Mouse (Mus musculus): ENCODE results near the gene Nup210. TPM values are rescaled to one million over a fixed set of nuclear protein-coding genes. Genes with fewer than 3 reads are reported as not detected.

Gene Nup210
- polyA plus RNA-seq, 1 experiment from 2014 or later: 32.7 TPM

- H3K9me3 ChIP-seq: no peaks in the 10 kb centered on the region
- 18% methylated on average over 4 of the region's 4 CpGs for WGBS
- peaks cover 7% of the 10 kb centered on the region; the same call in 1 of the 2 replicates for H3K27me3 ChIP-seq
- ATAC-seq (ENCODE audit: low FRiP score): peak; percentile 0; the same call in 1 of the 2 replicates
- H3K9ac ChIP-seq: no peak overlapping the region; the same call in 1 of the 2 replicates
- H3K27ac ChIP-seq: 0 out of 2 replicates have a peak overlapping the region, but pooled peaks have one; percentile 56
- peaks cover 8% of the 10 kb centered on the region; the same call in 1 of the 2 replicates for H3K36me3 ChIP-seq (replicated peaks)
- H3K4me3 ChIP-seq (replicated peaks): peak overlapping the region; percentile 71; the same call in 1 of the 2 replicates
- peaks cover 73% of the 10 kb centered on the region for H3K4me1 ChIP-seq
- H3K4me2 ChIP-seq: peak overlapping the region; percentile 83
Observed at GRCm38 (mm10) chr6:91156062-91156461, 39.4 kb upstream of the Nup210 start.

- no peak overlapping the region for H3K9ac ChIP-seq
- peaks cover 8% of the 10 kb centered on the region; the same call in 1 of the 2 replicates for H3K36me3 ChIP-seq (replicated peaks)
- WGBS: 87% methylated on average over 3 of the region's 3 CpGs
- H3K4me2 ChIP-seq: no peak overlapping the region
- peaks cover 7% of the 10 kb centered on the region; the same call in 1 of the 2 replicates for H3K27me3 ChIP-seq
- no peak overlapping the region for H3K4me3 ChIP-seq (replicated peaks)
- peaks cover 65% of the 10 kb centered on the region for H3K4me1 ChIP-seq
- no peak for ATAC-seq (ENCODE audit: low FRiP score)
- H3K9me3 ChIP-seq: no peaks in the 10 kb centered on the region
- 0 out of 2 replicates have a peak overlapping the region, but pooled peaks have one; percentile 13 for H3K27ac ChIP-seq
Observed at GRCm38 (mm10) chr6:91155286-91155685, 38.7 kb upstream of the Nup210 start.

- peak overlapping the region; percentile 85; the same call in 1 of the 2 replicates for H3K27ac ChIP-seq
- peaks cover 7% of the 10 kb centered on the region; the same call in 1 of the 2 replicates for H3K27me3 ChIP-seq
- ATAC-seq (ENCODE audit: low FRiP score): no peak
- no peak overlapping the region for H3K4me2 ChIP-seq
- no peaks in the 10 kb centered on the region for H3K9me3 ChIP-seq
- H3K4me3 ChIP-seq (replicated peaks): no peak overlapping the region
- 73% methylated on average over 4 of the region's 4 CpGs for WGBS
- peaks cover 60% of the 10 kb centered on the region for H3K4me1 ChIP-seq
- H3K36me3 ChIP-seq (replicated peaks): peaks cover 8% of the 10 kb centered on the region; the same call in 1 of the 2 replicates
- H3K9ac ChIP-seq: no peak overlapping the region
Observed at GRCm38 (mm10) chr6:91154685-91155084, 38.1 kb upstream of the Nup210 start.

GRCm38 (mm10) chr6:91153549-91154064, 37.0 kb upstream of the Nup210 start:
- 0% methylated on average over 10 of the region's 10 CpGs for WGBS
- 0 out of 2 replicates have a peak, but pooled peaks cover 1% of the 10 kb centered on the region for H3K36me3 ChIP-seq (replicated peaks)
- H3K4me1 ChIP-seq: peaks cover 50% of the 10 kb centered on the region
- peak; percentile 75 for ATAC-seq (ENCODE audit: low FRiP score)
- peak overlapping the region; percentile 51 for H3K4me2 ChIP-seq
- no peaks in the 10 kb centered on the region for H3K9me3 ChIP-seq
- H3K9ac ChIP-seq: no peak overlapping the region
- H3K27ac ChIP-seq: peak overlapping the region; percentile 85
- peak overlapping the region; percentile 28 for H3K4me3 ChIP-seq (replicated peaks)
- peaks cover 7% of the 10 kb centered on the region; the same call in 1 of the 2 replicates for H3K27me3 ChIP-seq

- WGBS: 39% methylated on average over 7 of the region's 7 CpGs
- peak overlapping the region; percentile 28; the same call in 1 of the 2 replicates for H3K4me3 ChIP-seq (replicated peaks)
- peak overlapping the region; percentile 85 for H3K27ac ChIP-seq
- no peak for ATAC-seq (ENCODE audit: low FRiP score)
- H3K4me1 ChIP-seq: peaks cover 46% of the 10 kb centered on the region
- H3K4me2 ChIP-seq: peak overlapping the region; percentile 51
- H3K36me3 ChIP-seq (replicated peaks): no peaks in the 10 kb centered on the region
- no peak overlapping the region for H3K9ac ChIP-seq
- H3K27me3 ChIP-seq: peaks cover 7% of the 10 kb centered on the region; the same call in 1 of the 2 replicates
- H3K9me3 ChIP-seq: no peaks in the 10 kb centered on the region
Observed at GRCm38 (mm10) chr6:91152892-91153548, 36.4 kb upstream of the Nup210 start.

GRCm38 (mm10) chr6:91147152-91147770, 30.6 kb upstream of the Nup210 start:
- 84% methylated on average over 2 of the region's 2 CpGs for WGBS
- Histone ChIP-seq H3K27ac (peak overlapping the region; percentile 90), H3K4me3 (replicated peaks) (no peak overlapping the region), H3K9ac (no peak overlapping the region), H3K9me3 (0 out of 2 replicates have a peak, but pooled peaks cover 4% of the 10 kb centered on the region), H3K4me2 (peak overlapping the region; percentile 8; the same call in 1 of the 2 replicates), H3K4me1 (peaks cover 38% of the 10 kb centered on the region), H3K36me3 (replicated peaks) (no peaks in the 10 kb centered on the region), H3K27me3 (peaks cover 3% of the 10 kb centered on the region; the same call in 1 of the 2 replicates)
- peak; percentile 88 for ATAC-seq (ENCODE audit: low FRiP score)

GRCm38 (mm10) chr6:91146443-91147151, 30.0 kb upstream of the Nup210 start:
- Histone ChIP-seq H3K9ac (no peak overlapping the region), H3K4me1 (peaks cover 32% of the 10 kb centered on the region), H3K4me2 (no peak overlapping the region), H3K36me3 (replicated peaks) (no peaks in the 10 kb centered on the region), H3K27ac (peak overlapping the region; percentile 90), H3K9me3 (0 out of 2 replicates have a peak, but pooled peaks cover 4% of the 10 kb centered on the region), H3K4me3 (replicated peaks) (no peak overlapping the region), H3K27me3 (no peaks in the 10 kb centered on the region)
- peak; percentile 85 for ATAC-seq (ENCODE audit: low FRiP score)
- 13% methylated on average over 5 of the region's 5 CpGs for WGBS

- Histone ChIP-seq H3K4me1 (peaks cover 32% of the 10 kb centered on the region), H3K4me3 (replicated peaks) (no peak overlapping the region), H3K9me3 (0 out of 2 replicates have a peak, but pooled peaks cover 4% of the 10 kb centered on the region), H3K36me3 (replicated peaks) (no peaks in the 10 kb centered on the region), H3K9ac (no peak overlapping the region), H3K4me2 (no peak overlapping the region), H3K27me3 (no peaks in the 10 kb centered on the region), H3K27ac (peak overlapping the region; percentile 90)
- ATAC-seq (ENCODE audit: low FRiP score): no peak
- 74% methylated on average over 5 of the region's 5 CpGs for WGBS
Observed at GRCm38 (mm10) chr6:91145572-91145971, 28.9 kb upstream of the Nup210 start.

GRCm38 (mm10) chr6:91145056-91145455, 28.4 kb upstream of the Nup210 start:
- no peak for ATAC-seq (ENCODE audit: low FRiP score)
- Histone ChIP-seq H3K36me3 (replicated peaks) (no peaks in the 10 kb centered on the region), H3K9ac (no peak overlapping the region), H3K4me2 (no peak overlapping the region), H3K4me3 (replicated peaks) (no peak overlapping the region), H3K9me3 (0 out of 2 replicates have a peak, but pooled peaks cover 4% of the 10 kb centered on the region), H3K4me1 (peaks cover 32% of the 10 kb centered on the region), H3K27me3 (no peaks in the 10 kb centered on the region), H3K27ac (peak overlapping the region; percentile 90; the same call in 1 of the 2 replicates)
- WGBS: 71% methylated on average over 3 of the region's 3 CpGs

- Histone ChIP-seq H3K27me3 (no peaks in the 10 kb centered on the region), H3K27ac (no peak overlapping the region), H3K9me3 (no peaks in the 10 kb centered on the region), H3K4me2 (no peak overlapping the region), H3K4me3 (replicated peaks) (no peak overlapping the region), H3K36me3 (replicated peaks) (no peaks in the 10 kb centered on the region), H3K4me1 (no peaks in the 10 kb centered on the region), H3K9ac (no peak overlapping the region)
- ATAC-seq (ENCODE audit: low FRiP score): 0 out of 2 replicates have a peak, but pooled peaks have one; percentile 41
- 25% methylated on average over 4 of the region's 4 CpGs for WGBS
Observed at GRCm38 (mm10) chr6:91139846-91140245, 23.2 kb upstream of the Nup210 start.

GRCm38 (mm10) chr6:91137343-91137956, 20.8 kb upstream of the Nup210 start:
- Histone ChIP-seq H3K27ac (no peak overlapping the region), H3K4me1 (no peaks in the 10 kb centered on the region), H3K27me3 (no peaks in the 10 kb centered on the region), H3K36me3 (replicated peaks) (no peaks in the 10 kb centered on the region), H3K9me3 (no peaks in the 10 kb centered on the region), H3K4me2 (no peak overlapping the region), H3K9ac (no peak overlapping the region), H3K4me3 (replicated peaks) (no peak overlapping the region)
- WGBS: 77% methylated on average over 10 of the region's 10 CpGs
- ATAC-seq (ENCODE audit: low FRiP score): no peak
